Mouse (Mus musculus): ENCODE measurements around the gene Raver2.

Gene Raver2

GRCm38 (mm10) chr4:101174916-101175625, 106.3 kb downstream of the Raver2 start:
- DNase-seq (ENCODE audit: low read depth, low spot score) = no peak

GRCm38 (mm10) chr4:101176123-101176522, 107.3 kb downstream of the Raver2 start:
- DNase-seq (ENCODE audit: low read depth, low spot score) = no peak

- no peak for DNase-seq (ENCODE audit: low read depth, low spot score)
Measured at GRCm38 (mm10) chr4:101177796-101178195, 109.0 kb downstream of the Raver2 start.

GRCm38 (mm10) chr4:101179076-101179475, 110.3 kb downstream of the Raver2 start:
- no peak for DNase-seq (ENCODE audit: low read depth, low spot score)

GRCm38 (mm10) chr4:101179836-101180235, 111.1 kb downstream of the Raver2 start:
- DNase-seq (ENCODE audit: low read depth, low spot score) = no peak

- DNase-seq (ENCODE audit: low read depth, low spot score) = no peak
Measured at GRCm38 (mm10) chr4:101180681-101181080, 111.9 kb downstream of the Raver2 start.

GRCm38 (mm10) chr4:101182603-101183011, 113.8 kb downstream of the Raver2 start:
- DNase-seq (ENCODE audit: low read depth, low spot score) = no peak

- no peak for DNase-seq (ENCODE audit: low read depth, low spot score)
Measured at GRCm38 (mm10) chr4:101185216-101185615, 116.4 kb downstream of the Raver2 start.

GRCm38 (mm10) chr4:101186591-101186990, 117.8 kb downstream of the Raver2 start:
- DNase-seq (ENCODE audit: low read depth, low spot score) = no peak

GRCm38 (mm10) chr4:101187381-101187780, 118.6 kb downstream of the Raver2 start:
- DNase-seq (ENCODE audit: low read depth, low spot score) = no peak

- DNase-seq (ENCODE audit: low read depth, low spot score) = no peak
Measured at GRCm38 (mm10) chr4:101192241-101192976, 123.6 kb downstream of the Raver2 start.

- no peak for DNase-seq (ENCODE audit: low read depth, low spot score)
Measured at GRCm38 (mm10) chr4:101194170-101194569, 125.4 kb downstream of the Raver2 start.

- no peak for DNase-seq (ENCODE audit: low read depth, low spot score)
Measured at GRCm38 (mm10) chr4:101196407-101196806, 127.6 kb downstream of the Raver2 start.

- DNase-seq (ENCODE audit: low read depth, low spot score) = no peak
Measured at GRCm38 (mm10) chr4:101197421-101198170, 128.8 kb downstream of the Raver2 start.

- no peak for DNase-seq (ENCODE audit: low read depth, low spot score)
Measured at GRCm38 (mm10) chr4:101198333-101198732, 129.6 kb downstream of the Raver2 start.

- DNase-seq (ENCODE audit: low read depth, low spot score) = no peak
Measured at GRCm38 (mm10) chr4:101199433-101200081, 130.8 kb downstream of the Raver2 start.

All from ES-CJ7 (cell line).